Mouse (Mus musculus): ENCODE results near the gene Hist1h2bc. TPM values are rescaled to one million over a fixed set of nuclear protein-coding genes. Genes with fewer than 3 reads are reported as not detected.
"Not testable (repeated sequence)": the region's sequence is repeated elsewhere in the genome, so short reads cannot be mapped to it uniquely, and the experiment has no call there.

The Hist1h2bc gene
- polyA plus RNA-seq, 1 experiment, result 10.6 TPM

DNA sequence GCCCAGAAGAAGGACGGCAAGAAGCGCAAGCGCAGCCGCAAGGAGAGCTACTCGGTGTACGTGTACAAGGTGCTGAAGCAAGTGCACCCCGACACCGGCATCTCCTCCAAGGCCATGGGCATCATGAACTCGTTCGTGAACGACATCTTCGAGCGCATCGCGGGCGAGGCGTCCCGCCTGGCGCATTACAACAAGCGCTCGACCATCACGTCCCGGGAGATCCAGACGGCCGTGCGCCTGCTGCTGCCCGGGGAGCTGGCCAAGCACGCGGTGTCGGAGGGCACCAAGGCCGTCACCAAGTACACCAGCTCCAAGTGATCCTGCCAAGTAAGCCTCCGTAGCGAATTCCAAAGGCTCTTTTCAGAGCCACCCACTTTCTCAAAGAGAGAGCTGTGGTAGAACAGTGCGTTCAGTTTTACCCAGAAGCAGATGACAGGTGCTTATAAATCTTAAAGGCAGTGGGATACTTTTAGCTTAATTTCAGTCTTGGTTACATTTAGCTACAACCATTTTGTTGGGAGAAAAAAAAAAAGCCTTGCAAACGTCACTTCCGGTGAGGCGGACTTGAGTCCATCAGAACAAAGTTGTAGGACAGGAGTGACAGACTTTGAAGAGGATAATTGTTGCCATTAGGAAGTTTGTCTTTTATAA lies 421 bp downstream of the Hist1h2bc start:
- H3K4me3 ChIP-seq (ENCODE audit: low read depth, low read length), result peak overlapping the region; percentile 68
- peak; percentile 71 for TF ChIP-seq POLR2A (IDR thresholded peaks at IDR 0.05; ENCODE audit: insufficient read depth, low read length)
- H3K36me3 ChIP-seq (ENCODE audit: control insufficient read depth, insufficient read depth, low read length, poor library complexity, severe bottlenecking), result not testable (repeated sequence)

DNA sequence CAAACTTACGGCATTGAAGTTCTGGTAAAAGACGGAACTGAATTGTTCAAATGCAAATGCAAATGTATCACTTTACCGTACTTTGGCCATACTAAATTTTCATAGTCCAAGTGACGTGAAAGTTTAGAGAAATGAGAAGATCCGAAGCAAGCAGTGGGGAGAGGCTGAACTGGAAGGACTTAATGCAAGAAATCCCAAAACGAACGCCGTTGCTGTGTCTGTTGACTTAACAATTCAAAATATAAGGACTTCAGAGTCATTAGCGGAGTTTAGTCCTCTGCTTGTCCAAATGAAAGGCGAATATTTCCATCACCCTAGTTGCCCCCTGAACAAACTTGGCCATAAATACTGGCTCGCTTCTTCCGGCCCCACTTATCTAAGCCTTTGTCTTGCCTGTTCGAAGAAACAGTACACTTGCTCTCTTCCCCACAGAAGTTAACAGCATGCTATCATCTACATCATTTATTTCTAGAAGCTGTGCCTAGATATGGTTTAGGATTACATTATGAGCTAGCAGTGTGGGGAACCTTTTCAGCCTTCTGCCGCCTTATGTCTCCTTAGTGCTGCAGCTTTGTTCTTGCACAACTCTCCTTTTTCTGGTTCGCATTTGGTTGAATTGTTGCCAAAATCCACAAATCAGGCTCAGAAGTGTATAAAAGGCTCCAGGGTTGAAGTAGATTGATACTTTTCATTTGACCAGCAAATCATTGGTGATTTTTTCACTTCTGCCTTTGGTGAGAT lies 1.3 kb downstream of the Hist1h2bc start:
- Histone ChIP-seq H3K9me3 (replicated peaks; ENCODE audit: control insufficient read depth, insufficient read depth, low read length, poor library complexity, severe bottlenecking) (no peaks in the 10 kb centered on the region), H3K27ac (ENCODE audit: insufficient read depth, low read length) (peak overlapping the region; percentile 96), H3K27me3 (ENCODE audit: control insufficient read depth, insufficient read depth, low read length, poor library complexity, severe bottlenecking) (no peaks in the 10 kb centered on the region), H3K4me1 (ENCODE audit: control insufficient read depth, insufficient read depth, low read length) (no peaks in the 10 kb centered on the region), H3K36me3 (ENCODE audit: control insufficient read depth, insufficient read depth, low read length, poor library complexity, severe bottlenecking) (no peaks in the 10 kb centered on the region), H3K4me3 (ENCODE audit: low read depth, low read length) (peak overlapping the region; percentile 68), H3K9ac (ENCODE audit: low read depth, poor library complexity, severe bottlenecking) (peak overlapping the region; percentile 93)
- TF ChIP-seq CTCF (IDR thresholded peaks at IDR 0.05; ENCODE audit: low read depth, low read length) (no peak), EP300 (IDR thresholded peaks at IDR 0.05; ENCODE audit: insufficient read depth, low read depth, low read length) (no peak), POLR2A (IDR thresholded peaks at IDR 0.05; ENCODE audit: insufficient read depth, low read length) (no peak)

More for the DNA sequence above, 421 bp downstream of the Hist1h2bc start:
- not testable (repeated sequence) for H3K4me1 ChIP-seq (ENCODE audit: control insufficient read depth, insufficient read depth, low read length); H3K9me3 ChIP-seq (replicated peaks; ENCODE audit: control insufficient read depth, insufficient read depth, low read length, poor library complexity, severe bottlenecking); H3K27me3 ChIP-seq (ENCODE audit: control insufficient read depth, insufficient read depth, low read length, poor library complexity, severe bottlenecking)
- peak overlapping the region; percentile 93 for H3K9ac ChIP-seq (ENCODE audit: low read depth, poor library complexity, severe bottlenecking)
- H3K27ac ChIP-seq (ENCODE audit: insufficient read depth, low read length), result peak overlapping the region; percentile 82

DNA sequence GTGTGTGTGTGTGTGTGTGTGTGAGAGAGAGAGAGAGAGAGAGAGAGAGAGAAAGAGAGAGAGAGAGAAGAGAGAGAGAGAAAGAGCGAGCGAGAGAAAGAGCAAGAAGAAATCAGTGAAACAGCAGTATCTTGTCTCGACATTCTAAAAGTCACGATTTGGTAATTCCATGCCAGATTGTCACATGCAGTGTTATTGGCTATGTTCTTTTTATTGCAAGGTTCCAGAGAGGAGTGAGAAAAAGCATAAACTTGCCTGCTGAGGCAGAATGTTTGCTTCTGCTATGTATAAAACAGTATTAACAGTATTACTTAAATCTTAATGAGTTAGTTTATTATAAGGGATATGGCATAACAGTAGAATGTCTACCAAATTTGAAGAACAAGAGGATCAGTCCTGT lies 2.0 kb downstream of the Hist1h2bc start:
- H3K36me3 ChIP-seq (ENCODE audit: control insufficient read depth, insufficient read depth, low read length, poor library complexity, severe bottlenecking), result no peaks in the 10 kb centered on the region
- H3K4me1 ChIP-seq (ENCODE audit: control insufficient read depth, insufficient read depth, low read length), result no peaks in the 10 kb centered on the region
- H3K9me3 ChIP-seq (replicated peaks; ENCODE audit: control insufficient read depth, insufficient read depth, low read length, poor library complexity, severe bottlenecking), result no peaks in the 10 kb centered on the region
- no peak overlapping the region for H3K4me3 ChIP-seq (ENCODE audit: low read depth, low read length)
- no peak for TF ChIP-seq POLR2A (IDR thresholded peaks at IDR 0.05; ENCODE audit: insufficient read depth, low read length)
- no peak for TF ChIP-seq EP300 (IDR thresholded peaks at IDR 0.05; ENCODE audit: insufficient read depth, low read depth, low read length)
- no peak for TF ChIP-seq CTCF (IDR thresholded peaks at IDR 0.05; ENCODE audit: low read depth, low read length)
- peak overlapping the region; percentile 96 for H3K27ac ChIP-seq (ENCODE audit: insufficient read depth, low read length)
- H3K9ac ChIP-seq (ENCODE audit: low read depth, poor library complexity, severe bottlenecking), result peak overlapping the region; percentile 93; the same call in 1 of the 2 replicates
- H3K27me3 ChIP-seq (ENCODE audit: control insufficient read depth, insufficient read depth, low read length, poor library complexity, severe bottlenecking), result no peaks in the 10 kb centered on the region

DNA sequence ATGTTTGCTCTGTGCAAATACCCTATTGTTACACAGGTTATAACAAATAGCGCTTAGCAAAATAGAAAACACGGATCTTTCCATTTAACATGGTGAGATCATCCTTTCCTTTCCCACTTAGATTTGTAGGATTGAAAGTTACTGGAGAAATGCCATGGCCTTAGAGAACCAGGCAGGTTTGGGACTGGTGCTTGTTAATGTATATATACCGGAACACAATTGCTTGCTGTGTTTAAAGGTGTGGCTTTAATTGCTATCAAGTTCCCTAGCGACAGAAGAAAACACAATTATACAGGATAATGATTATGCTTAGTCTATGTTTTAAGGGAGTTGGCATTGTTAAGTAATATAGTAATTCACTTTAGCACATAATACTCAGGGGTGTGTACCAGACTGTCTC lies 3.2 kb downstream of the Hist1h2bc start:
- Histone ChIP-seq H3K27me3 (ENCODE audit: control insufficient read depth, insufficient read depth, low read length, poor library complexity, severe bottlenecking) (no peaks in the 10 kb centered on the region), H3K9me3 (replicated peaks; ENCODE audit: control insufficient read depth, insufficient read depth, low read length, poor library complexity, severe bottlenecking) (no peaks in the 10 kb centered on the region), H3K4me3 (ENCODE audit: low read depth, low read length) (no peak overlapping the region), H3K4me1 (ENCODE audit: control insufficient read depth, insufficient read depth, low read length) (no peaks in the 10 kb centered on the region), H3K27ac (ENCODE audit: insufficient read depth, low read length) (no peak overlapping the region), H3K36me3 (ENCODE audit: control insufficient read depth, insufficient read depth, low read length, poor library complexity, severe bottlenecking) (no peaks in the 10 kb centered on the region), H3K9ac (ENCODE audit: low read depth, poor library complexity, severe bottlenecking) (no peak overlapping the region)
- no peak for TF ChIP-seq EP300 (IDR thresholded peaks at IDR 0.05; ENCODE audit: insufficient read depth, low read depth, low read length)
- TF ChIP-seq CTCF (IDR thresholded peaks at IDR 0.05; ENCODE audit: low read depth, low read length), result no peak
- no peak for TF ChIP-seq POLR2A (IDR thresholded peaks at IDR 0.05; ENCODE audit: insufficient read depth, low read length)

DNA sequence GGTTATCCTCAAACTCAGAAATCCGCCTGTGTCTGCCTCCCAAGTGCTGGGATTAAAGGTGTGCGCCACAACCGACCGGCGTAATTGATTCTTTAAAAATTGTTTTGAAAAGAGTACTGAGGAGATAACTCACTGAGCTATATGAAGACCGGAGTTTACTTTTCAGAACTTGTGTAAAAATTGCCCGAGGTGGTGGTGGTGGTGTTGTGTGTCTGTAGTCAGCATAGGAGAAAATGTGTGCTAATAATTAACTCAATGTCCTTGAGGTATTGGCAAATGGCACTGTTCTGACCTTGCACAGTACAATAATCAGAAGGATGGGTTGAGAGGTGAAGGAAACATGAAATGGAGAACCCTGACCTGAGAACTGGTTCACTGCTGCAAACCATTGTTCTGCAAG lies 3.9 kb downstream of the Hist1h2bc start:
- no peaks in the 10 kb centered on the region for H3K27me3 ChIP-seq (ENCODE audit: control insufficient read depth, insufficient read depth, low read length, poor library complexity, severe bottlenecking)
- no peaks in the 10 kb centered on the region for H3K4me1 ChIP-seq (ENCODE audit: control insufficient read depth, insufficient read depth, low read length)
- no peak overlapping the region for H3K9ac ChIP-seq (ENCODE audit: low read depth, poor library complexity, severe bottlenecking)
- no peak overlapping the region for H3K4me3 ChIP-seq (ENCODE audit: low read depth, low read length)
- H3K36me3 ChIP-seq (ENCODE audit: control insufficient read depth, insufficient read depth, low read length, poor library complexity, severe bottlenecking), result no peaks in the 10 kb centered on the region
- TF ChIP-seq CTCF (IDR thresholded peaks at IDR 0.05; ENCODE audit: low read depth, low read length), result no peak
- no peak for TF ChIP-seq POLR2A (IDR thresholded peaks at IDR 0.05; ENCODE audit: insufficient read depth, low read length)
- no peak for TF ChIP-seq EP300 (IDR thresholded peaks at IDR 0.05; ENCODE audit: insufficient read depth, low read depth, low read length)
- H3K27ac ChIP-seq (ENCODE audit: insufficient read depth, low read length), result no peak overlapping the region
- no peaks in the 10 kb centered on the region for H3K9me3 ChIP-seq (replicated peaks; ENCODE audit: control insufficient read depth, insufficient read depth, low read length, poor library complexity, severe bottlenecking)

DNA sequence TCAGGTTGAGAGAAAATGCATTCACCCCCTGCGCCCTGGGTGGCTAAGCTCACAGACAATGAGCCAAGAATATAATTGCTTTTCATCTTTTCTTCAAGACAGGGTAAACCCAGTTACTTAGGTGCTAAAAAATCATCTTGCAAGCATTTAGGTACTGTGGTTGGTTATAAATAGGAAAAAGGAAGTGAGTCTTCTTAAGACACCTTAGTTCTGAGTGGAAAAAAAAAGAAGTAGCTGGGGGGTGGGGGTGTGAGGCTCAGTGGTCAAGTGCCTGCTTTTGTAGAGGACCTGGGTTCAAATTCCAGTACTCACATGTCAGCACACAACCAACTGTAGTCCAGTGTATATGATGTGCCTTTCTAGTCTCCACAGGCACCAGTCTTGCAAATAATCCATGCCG lies 5.0 kb downstream of the Hist1h2bc start:
- Histone ChIP-seq H3K4me1 (ENCODE audit: control insufficient read depth, insufficient read depth, low read length) (no peaks in the 10 kb centered on the region), H3K9ac (ENCODE audit: low read depth, poor library complexity, severe bottlenecking) (no peak overlapping the region), H3K4me3 (ENCODE audit: low read depth, low read length) (no peak overlapping the region), H3K9me3 (replicated peaks; ENCODE audit: control insufficient read depth, insufficient read depth, low read length, poor library complexity, severe bottlenecking) (no peaks in the 10 kb centered on the region), H3K36me3 (ENCODE audit: control insufficient read depth, insufficient read depth, low read length, poor library complexity, severe bottlenecking) (no peaks in the 10 kb centered on the region), H3K27ac (ENCODE audit: insufficient read depth, low read length) (no peak overlapping the region), H3K27me3 (ENCODE audit: control insufficient read depth, insufficient read depth, low read length, poor library complexity, severe bottlenecking) (no peaks in the 10 kb centered on the region)
- TF ChIP-seq CTCF (IDR thresholded peaks at IDR 0.05; ENCODE audit: low read depth, low read length) (no peak), POLR2A (IDR thresholded peaks at IDR 0.05; ENCODE audit: insufficient read depth, low read length) (no peak), EP300 (IDR thresholded peaks at IDR 0.05; ENCODE audit: insufficient read depth, low read depth, low read length) (no peak)
